Mouse (Mus musculus): ENCODE measurements at regions not wholly inside any gene's neighbourhood (a gene's known extent, or its start where the extent isn't known, plus 50 kb on each side); places are given as distances from the start of the nearest gene placed in this dataset.

DNA sequence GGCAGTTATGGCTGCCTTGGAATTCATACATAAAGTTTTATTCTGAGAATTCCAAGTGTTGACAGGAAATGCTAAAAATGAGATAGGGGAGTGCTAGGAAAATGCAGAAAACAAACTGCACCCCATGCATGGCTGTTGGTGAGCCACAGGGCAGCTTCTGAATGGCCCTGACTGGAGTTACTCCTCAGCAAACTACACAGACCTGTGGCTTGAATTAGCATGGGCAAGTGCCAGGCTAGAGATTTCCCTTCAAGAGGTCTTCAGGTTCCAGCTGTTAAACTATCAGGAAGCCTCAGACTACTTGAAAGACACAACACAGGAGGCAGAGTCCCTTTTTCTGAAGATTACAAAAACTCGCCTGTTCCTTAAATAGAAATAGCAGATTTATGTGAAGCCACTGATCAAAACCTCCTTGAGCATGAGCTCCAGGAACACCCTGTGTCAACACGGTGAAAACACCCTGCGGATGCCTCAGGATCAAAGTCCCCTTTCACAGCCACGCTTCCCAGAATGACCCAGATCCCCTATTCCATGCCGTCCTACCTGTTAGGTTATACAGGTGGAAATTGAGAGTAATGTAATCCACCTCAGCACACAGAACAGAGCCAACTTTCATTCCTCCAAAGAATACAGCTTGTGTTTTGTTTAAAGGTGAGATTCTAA is 217.9 kb upstream of the Impg1 start:
- intact Hi-C loops (cut with DNase I): no loop called here
- no peak overlapping the region for H3K4me3 ChIP-seq
- no peak overlapping the region for H3K27ac ChIP-seq
- TF ChIP-seq CTCF (IDR thresholded peaks at IDR 0.05): no peak
- DNase-seq (ENCODE audit: extremely low spot score in 1 of 2, low spot score in 2 of 2): no peak

DNA sequence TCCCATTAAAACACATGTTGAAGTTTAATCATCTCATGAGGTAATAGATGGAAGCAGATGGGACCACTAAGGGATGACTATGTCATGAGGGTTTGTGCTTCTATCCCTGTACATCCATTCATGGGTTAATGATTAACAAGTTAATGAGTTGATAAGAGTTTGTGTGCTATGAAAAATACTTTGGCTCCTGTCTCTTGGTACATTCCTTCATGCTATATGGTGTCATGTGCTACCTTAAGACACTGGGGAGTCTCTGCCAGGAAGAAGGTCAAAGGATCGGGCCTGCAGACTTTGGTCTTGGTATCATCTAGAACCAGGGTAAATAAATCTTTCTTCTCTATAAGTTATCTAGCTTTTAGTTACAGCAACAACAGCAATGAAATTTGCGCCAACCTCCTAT is 216.4 kb upstream of the Impg1 start:
- Histone ChIP-seq H3K27ac (no peak overlapping the region), H3K4me3 (no peak overlapping the region)
- no peak for DNase-seq (ENCODE audit: extremely low spot score in 1 of 2, low spot score in 2 of 2)
- intact Hi-C loops (cut with DNase I): no loop called here
- TF ChIP-seq CTCF (IDR thresholded peaks at IDR 0.05): no peak

DNA sequence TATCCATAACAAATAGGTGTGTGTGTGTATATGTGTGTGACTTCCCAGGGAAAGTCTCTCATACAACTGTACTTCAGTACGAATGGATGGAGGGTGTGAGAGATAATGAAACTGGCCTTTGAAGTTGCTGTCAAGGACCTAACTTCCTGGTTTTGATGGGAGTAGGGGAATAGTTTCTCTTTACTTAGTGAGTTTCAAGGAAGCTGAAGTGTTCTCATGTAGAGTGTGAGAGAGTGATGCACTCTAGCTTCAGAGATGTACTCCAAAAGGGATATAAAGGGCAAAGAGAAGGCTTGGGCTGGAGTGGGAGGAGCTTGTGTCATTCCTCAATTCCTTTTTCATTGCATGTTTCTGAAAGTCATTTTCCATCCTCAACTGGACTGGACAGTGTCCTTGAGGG is 206.2 kb upstream of the Impg1 start:
- intact Hi-C loops (cut with DNase I): no loop called here
- Histone ChIP-seq H3K27ac (no peak overlapping the region), H3K4me3 (no peak overlapping the region)
- no peak for DNase-seq (ENCODE audit: extremely low spot score in 1 of 2, low spot score in 2 of 2)
- TF ChIP-seq CTCF (IDR thresholded peaks at IDR 0.05): no peak

GRCm38 (mm10) chr9:80668575-80669248 is 203.4 kb upstream of the Impg1 start:
- DNase-seq (ENCODE audit: extremely low spot score in 1 of 2, low spot score in 2 of 2): no peak
- TF ChIP-seq CTCF (IDR thresholded peaks at IDR 0.05): no peak
- no peak overlapping the region for H3K27ac ChIP-seq
- intact Hi-C loops (cut with DNase I): no loop called here
- no peak overlapping the region for H3K4me3 ChIP-seq

DNA sequence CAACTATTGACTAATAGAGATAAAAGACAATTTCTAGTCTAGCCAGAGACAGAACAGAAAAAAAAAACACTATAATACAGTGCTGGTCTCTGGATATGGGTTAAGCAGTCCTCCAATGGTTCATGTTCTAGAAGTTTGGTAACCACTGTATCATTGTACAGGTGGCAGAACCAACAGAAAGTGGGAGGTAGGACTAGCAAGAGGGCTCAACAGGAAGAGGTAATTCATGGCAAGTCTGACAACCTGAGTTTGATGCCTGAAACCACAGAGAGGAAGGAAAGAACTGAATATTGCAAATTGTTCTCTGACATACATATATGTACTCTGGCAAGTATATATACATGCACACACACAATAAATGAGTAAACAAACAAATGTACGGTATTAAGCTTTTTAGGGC is 193.5 kb upstream of the Impg1 start:
- DNase-seq (ENCODE audit: extremely low spot score in 1 of 2, low spot score in 2 of 2): no peak
- TF ChIP-seq CTCF (IDR thresholded peaks at IDR 0.05): no peak
- intact Hi-C loops (cut with DNase I): no loop called here
- Histone ChIP-seq H3K27ac (no peak overlapping the region), H3K4me3 (no peak overlapping the region)

- Histone ChIP-seq H3K4me3 (no peak overlapping the region), H3K27ac (no peak overlapping the region)
- intact Hi-C loops (cut with DNase I): no loop called here
- TF ChIP-seq CTCF (IDR thresholded peaks at IDR 0.05): no peak
- DNase-seq (ENCODE audit: extremely low spot score in 1 of 2, low spot score in 2 of 2): no peak
Observed at GRCm38 (mm10) chr9:80615114-80615513, 149.8 kb upstream of the Impg1 start.

DNA sequence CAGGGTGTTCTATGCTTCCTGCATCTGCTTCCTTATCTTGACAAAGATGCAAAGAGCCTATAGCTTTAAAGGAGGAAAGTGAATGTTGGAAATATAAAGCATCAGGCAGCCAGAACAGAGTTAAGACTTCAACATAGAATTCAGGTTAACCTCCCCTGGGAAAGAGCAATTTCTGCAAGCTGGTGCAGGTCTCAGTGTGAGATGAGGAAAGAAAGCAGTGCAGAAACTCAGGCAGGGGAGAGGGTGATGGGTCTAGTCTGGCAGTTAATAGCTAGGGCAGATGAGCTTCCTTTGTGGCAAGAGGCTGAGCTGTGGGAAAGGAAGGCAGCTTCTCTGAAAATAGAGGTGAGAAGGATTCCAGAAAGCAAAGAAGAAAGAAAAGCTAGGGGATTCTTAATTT is 134.7 kb upstream of the Impg1 start:
- TF ChIP-seq CTCF (IDR thresholded peaks at IDR 0.05): no peak
- no peak for DNase-seq (ENCODE audit: extremely low spot score in 1 of 2, low spot score in 2 of 2)
- H3K4me3 ChIP-seq: no peak overlapping the region
- H3K27ac ChIP-seq: no peak overlapping the region
- intact Hi-C loops (cut with DNase I): no loop called here

DNA sequence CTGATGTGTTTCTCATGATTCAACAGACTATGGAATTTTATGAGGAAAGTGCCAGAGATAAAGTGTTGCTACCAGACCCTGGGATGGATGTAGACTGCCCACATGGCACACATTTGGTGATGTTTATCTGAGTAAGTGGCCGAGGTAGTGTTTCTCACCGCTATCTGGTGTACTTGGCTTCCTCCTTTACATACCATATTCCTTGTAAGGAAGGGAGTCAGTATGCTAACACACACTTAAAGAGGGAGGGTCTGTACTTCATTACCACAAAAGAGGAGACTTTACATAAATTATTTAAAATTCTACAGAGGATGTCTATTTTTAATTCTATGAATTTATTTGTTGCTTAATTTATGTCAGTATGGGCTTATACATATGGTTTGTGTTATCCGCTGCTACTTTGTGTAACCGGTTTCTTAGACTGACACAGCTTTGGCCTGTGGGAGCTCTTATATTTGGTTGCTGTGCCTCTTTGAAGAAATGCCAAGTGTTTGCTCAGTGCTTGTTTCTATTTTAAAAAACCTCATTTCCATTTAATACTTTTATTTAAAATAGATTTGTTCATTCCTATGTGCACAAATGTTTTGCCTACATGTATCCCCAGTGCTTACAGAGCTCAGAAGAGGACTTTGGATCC is 100.2 kb upstream of the Impg1 start:
- Histone ChIP-seq H3K4me3 (no peak overlapping the region), H3K27ac (no peak overlapping the region)
- no peak for TF ChIP-seq CTCF (IDR thresholded peaks at IDR 0.05)
- DNase-seq (ENCODE audit: extremely low spot score in 1 of 2, low spot score in 2 of 2): no peak
- intact Hi-C loops (cut with DNase I): no loop called here

DNA sequence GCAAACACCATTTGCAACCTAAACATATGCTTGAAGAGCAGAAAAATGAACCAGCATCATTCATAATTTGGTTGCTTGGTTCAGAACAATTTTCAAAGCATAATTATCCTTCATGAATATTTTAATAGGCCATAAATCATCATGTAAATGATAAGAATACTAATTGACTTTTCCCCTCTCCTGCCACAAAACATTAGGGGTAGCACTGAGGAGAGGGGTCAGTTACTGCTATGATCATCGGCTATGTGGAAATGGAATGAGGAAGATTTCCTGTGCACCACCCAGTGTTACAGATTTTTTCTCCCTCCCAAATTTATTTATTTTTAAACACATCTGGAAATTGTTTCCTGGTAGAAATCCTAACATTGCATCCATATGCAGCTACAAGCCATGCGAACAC is 98.4 kb upstream of the Impg1 start:
- DNase-seq (ENCODE audit: extremely low spot score in 1 of 2, low spot score in 2 of 2): no peak
- TF ChIP-seq CTCF (IDR thresholded peaks at IDR 0.05): no peak
- no peak overlapping the region for H3K4me3 ChIP-seq
- intact Hi-C loops (cut with DNase I): no loop called here
- no peak overlapping the region for H3K27ac ChIP-seq

GRCm38 (mm10) chr9:80555531-80556067 is 90.3 kb upstream of the Impg1 start:
- H3K27ac ChIP-seq: no peak overlapping the region
- intact Hi-C loops (cut with DNase I): no loop called here
- no peak for TF ChIP-seq CTCF (IDR thresholded peaks at IDR 0.05)
- DNase-seq (ENCODE audit: extremely low spot score in 1 of 2, low spot score in 2 of 2): no peak
- no peak overlapping the region for H3K4me3 ChIP-seq

Measured in left cerebral cortex, adult 2 months (tissue).